Mouse (Mus musculus) liver, postnatal 0 days (tissue): ENCODE data around the gene Akap2. TPM values are rescaled to one million over a fixed set of nuclear protein-coding genes. Genes with fewer than 3 reads are reported as not detected.

ENCODE experiments used
- ATAC-seq: fragments of 200-750 bp; cut with Nextera tagmentation; 2 replicates; pipeline ENCODE4 v1.8.0; 2017; ENCODE audit warnings: mild to moderate bottlenecking, moderate library complexity
- DNase-seq: peaks from one replicate; pipeline ENCODE4 v3.0.0-alpha.2; 2016
- H3K27ac ChIP-seq: fragments of 300-500 bp; sonication (generic); 2 replicates; pipeline ENCODE4 v1.5.1; 2014; ENCODE audit warnings: antibody characterized with exemption, moderate library complexity, mild to moderate bottlenecking, low read depth
- H3K27me3 ChIP-seq: fragments of 300-500 bp; sonication (generic); 2 replicates; pipeline ENCODE4 v1.6.1; 2014; ENCODE audit warnings: low read length, control low read depth, mixed read lengths; ENCODE audit not compliant: insufficient read depth
- H3K36me3 ChIP-seq: fragments of 300-500 bp; sonication (generic); replicated peaks from 2 replicates; pipeline ENCODE4 v1.6.1; 2014; ENCODE audit warnings: mild to moderate bottlenecking, control low read depth, low read length, moderate library complexity, mixed read lengths; ENCODE audit not compliant: insufficient read depth
- H3K4me1 ChIP-seq: fragments of 300-500 bp; sonication (generic); 2 replicates; pipeline ENCODE4 v1.6.1; 2014; ENCODE audit warnings: antibody characterized with exemption, mild to moderate bottlenecking, control low read depth; ENCODE audit not compliant: insufficient read depth
- H3K4me2 ChIP-seq: fragments of 300-500 bp; sonication (generic); 2 replicates; pipeline ENCODE4 v1.6.1; 2014; ENCODE audit warnings: low read depth, mild to moderate bottlenecking, low read length, moderate library complexity, mixed read lengths
- H3K4me3 ChIP-seq: fragments of 300-500 bp; sonication (generic); 2 replicates; pipeline ENCODE4 v1.5.1; 2014; ENCODE audit warnings: low read depth, low read length
- H3K9ac ChIP-seq: fragments of 300-500 bp; sonication (generic); replicated peaks from 2 replicates; pipeline ENCODE4 v1.6.1; 2014; ENCODE audit warnings: mild to moderate bottlenecking, moderate library complexity
- H3K9me3 ChIP-seq: fragments of 300-500 bp; sonication (generic); 2 replicates; pipeline ENCODE4 v1.6.1; 2016; ENCODE audit warnings: mild to moderate bottlenecking, control low read depth, low read length, mixed read lengths
- CTCF ChIP-seq: sonication (generic); IDR thresholded peaks from 2 replicates; pipeline ENCODE4 v1.5.1; 2016; ENCODE audit warnings: antibody characterized with exemption, low read depth
- EP300 ChIP-seq: IDR thresholded peaks from 2 replicates; pipeline ENCODE4 v1.6.1; 2016; ENCODE audit warnings: antibody characterized with exemption, low read depth, mild to moderate bottlenecking
- WGBS: fragments of 180-500 bp; shearing (Covaris S2); extraction: QIAGEN DNeasy Blood & Tissue Kit; methylation state at CpG from one replicate; pipeline ENCODE4 v1.1.7; 2014; ENCODE audit not compliant: insufficient replicate concordance; 5-methylcytosine and 5-hydroxymethylcytosine counted together
- polyA plus RNA-seq: library from polyadenylated mRNA; unstranded; fragments of >200 nt; fragmentation: Nextera tagmentation; extraction: Ambion mirVana; gene quantifications from 2 replicates; pipeline ENCODE4 v1.2.1, GENCODE M21; 2015

The Akap2 gene
- polyA plus RNA-seq, 1 experiment from 2014 or later: 1.9 TPM

GRCm38 (mm10) chr4:57793989-57794388 lies 76.5 kb downstream of the Akap2 start:
- Histone ChIP-seq H3K27me3 (no peaks in the 10 kb centered on the region), H3K9ac (no peak overlapping the region), H3K27ac (peak overlapping the region; percentile 49; the same call in 1 of the 2 replicates), H3K9me3 (no peaks in the 10 kb centered on the region), H3K4me2 (peak overlapping the region; percentile 34; the same call in 1 of the 2 replicates), H3K4me3 (no peak overlapping the region), H3K4me1 (peaks cover 19% of the 10 kb centered on the region), H3K36me3 (no peaks in the 10 kb centered on the region)
- DNase-seq (no peak), ATAC-seq (no peak)
- WGBS: 33% methylated on average over 8 of the region's 8 CpGs
- TF ChIP-seq CTCF (no peak), EP300 (peak; percentile 57; the same call in 1 of the 2 replicates)

GRCm38 (mm10) chr4:57794547-57794946 lies 77.1 kb downstream of the Akap2 start:
- 14% methylated on average over 3 of the region's 3 CpGs for WGBS
- DNase-seq: no peak
- H3K36me3 ChIP-seq: no peaks in the 10 kb centered on the region
- H3K27me3 ChIP-seq: no peaks in the 10 kb centered on the region
- no peak for ATAC-seq
- H3K4me2 ChIP-seq: no peak overlapping the region
- no peak overlapping the region for H3K4me3 ChIP-seq
- H3K9ac ChIP-seq: no peak overlapping the region
- H3K4me1 ChIP-seq: peaks cover 19% of the 10 kb centered on the region
- no peaks in the 10 kb centered on the region for H3K9me3 ChIP-seq
- no peak overlapping the region for H3K27ac ChIP-seq
- TF ChIP-seq EP300: no peak
- no peak for TF ChIP-seq CTCF

GRCm38 (mm10) chr4:57797548-57798285 lies 80.3 kb downstream of the Akap2 start:
- ATAC-seq (peak; percentile 66), DNase-seq (no peak)
- H3K9me3 ChIP-seq: no peaks in the 10 kb centered on the region
- H3K36me3 ChIP-seq: no peaks in the 10 kb centered on the region
- H3K27ac ChIP-seq: peak overlapping the region; percentile 53
- TF ChIP-seq CTCF (no peak), EP300 (no peak)
- H3K4me3 ChIP-seq: no peak overlapping the region
- H3K9ac ChIP-seq: no peak overlapping the region
- peaks cover 19% of the 10 kb centered on the region for H3K4me1 ChIP-seq
- WGBS: 34% methylated on average over 9 of the region's 9 CpGs
- H3K4me2 ChIP-seq: peak overlapping the region; percentile 43
- H3K27me3 ChIP-seq: no peaks in the 10 kb centered on the region

DNA sequence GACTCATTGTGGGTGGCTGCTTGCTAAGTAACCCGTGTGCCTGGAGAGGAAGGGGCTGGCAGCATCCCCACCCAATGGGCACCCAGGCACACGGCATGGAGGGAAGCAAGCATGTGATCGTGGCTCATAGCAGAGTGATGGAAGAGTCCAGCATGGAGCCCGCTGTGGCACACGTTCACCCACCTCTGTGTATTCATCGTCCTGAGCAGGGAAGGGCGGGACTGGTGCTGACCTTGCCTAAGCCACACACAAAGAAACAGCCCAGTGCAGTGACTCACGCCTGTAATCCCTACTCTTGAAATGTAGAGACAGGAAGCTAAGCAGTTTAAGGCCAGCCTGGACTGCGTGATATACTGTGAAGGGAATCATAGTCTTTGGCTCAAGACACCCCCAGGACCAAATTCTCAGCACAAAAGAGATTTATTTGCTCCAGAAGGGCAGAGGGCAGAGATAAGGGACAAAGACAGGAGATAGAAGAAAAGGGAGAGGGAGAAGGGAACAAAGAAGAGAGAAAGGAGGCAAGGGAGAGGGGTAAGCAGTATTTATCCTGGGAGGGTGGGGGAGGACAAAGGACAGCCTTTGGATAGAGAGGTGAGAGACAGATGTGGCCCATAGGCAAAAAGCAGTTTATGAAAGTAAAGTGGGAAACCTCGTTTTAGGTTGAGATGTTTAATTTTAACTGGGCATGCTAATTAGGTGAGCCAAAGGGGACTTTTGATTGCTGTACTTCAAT lies 81.0 kb downstream of the Akap2 start:
- no peak for TF ChIP-seq EP300
- no peak for TF ChIP-seq CTCF
- H3K9ac ChIP-seq: no peak overlapping the region
- H3K36me3 ChIP-seq: no peaks in the 10 kb centered on the region
- no peak overlapping the region for H3K4me3 ChIP-seq
- peaks cover 19% of the 10 kb centered on the region for H3K4me1 ChIP-seq
- no peaks in the 10 kb centered on the region for H3K27me3 ChIP-seq
- H3K9me3 ChIP-seq: no peaks in the 10 kb centered on the region
- WGBS: 25% methylated on average over 10 of the region's 10 CpGs
- peak overlapping the region; percentile 43 for H3K4me2 ChIP-seq
- DNase-seq: no peak
- ATAC-seq: peak; percentile 77
- H3K27ac ChIP-seq: peak overlapping the region; percentile 53

GRCm38 (mm10) chr4:57799297-57799696 lies 81.8 kb downstream of the Akap2 start:
- H3K4me1 ChIP-seq: peaks cover 14% of the 10 kb centered on the region
- no peak for TF ChIP-seq CTCF
- TF ChIP-seq EP300: peak; percentile 69
- DNase-seq: no peak
- H3K36me3 ChIP-seq: no peaks in the 10 kb centered on the region
- H3K27ac ChIP-seq: no peak overlapping the region
- no peak overlapping the region for H3K4me2 ChIP-seq
- ATAC-seq: no peak
- no peak overlapping the region for H3K9ac ChIP-seq
- H3K4me3 ChIP-seq: no peak overlapping the region
- no peaks in the 10 kb centered on the region for H3K9me3 ChIP-seq
- H3K27me3 ChIP-seq: no peaks in the 10 kb centered on the region
- WGBS: 33% methylated on average over 1 of the region's 1 CpGs

DNA sequence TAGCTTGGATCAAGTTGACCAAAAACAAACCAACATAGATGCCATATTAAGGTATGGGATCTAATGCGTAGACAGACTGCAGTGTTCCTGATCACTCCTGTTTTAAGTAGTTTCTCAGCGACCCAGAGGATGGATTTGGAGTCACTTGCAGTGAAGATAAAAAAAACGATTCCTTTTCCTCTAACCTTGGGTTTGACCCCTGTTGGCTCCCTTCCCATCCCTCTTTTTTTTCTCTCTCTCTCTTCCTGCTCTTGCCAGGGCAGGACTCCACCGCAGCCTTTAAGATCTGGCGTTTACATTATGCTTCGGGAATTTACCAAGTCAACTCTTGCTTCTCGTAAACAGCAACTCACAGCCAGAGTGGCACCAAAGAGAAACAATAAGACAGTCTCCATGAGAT lies 83.8 kb downstream of the Akap2 start:
- 71% methylated on average over 7 of the region's 7 CpGs for WGBS

More for the DNA sequence above, 83.8 kb downstream of the Akap2 start:
- Histone ChIP-seq H3K9ac (no peak overlapping the region), H3K4me1 (peaks cover 14% of the 10 kb centered on the region), H3K4me3 (no peak overlapping the region), H3K27me3 (no peaks in the 10 kb centered on the region), H3K9me3 (no peaks in the 10 kb centered on the region), H3K27ac (no peak overlapping the region), H3K4me2 (no peak overlapping the region), H3K36me3 (no peaks in the 10 kb centered on the region)
- TF ChIP-seq EP300: no peak
- no peak for TF ChIP-seq CTCF
- ATAC-seq: no peak
- DNase-seq: no peak
